Mouse (Mus musculus) ES-Bruce4 (cell line): ENCODE measurements around the gene Immp2l. TPM values are rescaled to one million over a fixed set of nuclear protein-coding genes. Genes with fewer than 3 reads are reported as not detected.

Experiments used
- H3K27ac ChIP-seq: 2 replicates; pipeline ENCODE4 v1.5.1; 2012; ENCODE audit warnings: low read length, inconsistent platforms; ENCODE audit not compliant: insufficient read depth
- H3K27me3 ChIP-seq: 2 replicates; pipeline ENCODE4 v1.6.1; 2012; ENCODE audit warnings: mild to moderate bottlenecking, low read length, inconsistent platforms; ENCODE audit not compliant: control insufficient read depth, poor library complexity, insufficient read depth, severe bottlenecking
- H3K36me3 ChIP-seq: 2 replicates; pipeline ENCODE4 v1.6.1; 2012; ENCODE audit warnings: inconsistent platforms, mild to moderate bottlenecking, low read length, moderate library complexity; ENCODE audit not compliant: control insufficient read depth, poor library complexity, insufficient read depth, severe bottlenecking
- H3K4me1 ChIP-seq: one replicate; pipeline ENCODE4 v1.8.1; 2011; ENCODE audit warnings: low read length; ENCODE audit not compliant: control insufficient read depth, insufficient read depth
- H3K4me3 ChIP-seq: 2 replicates; pipeline ENCODE4 v1.5.1; 2011; ENCODE audit warnings: low read depth, mild to moderate bottlenecking, low read length
- H3K9ac ChIP-seq: 2 replicates; pipeline ENCODE4 v1.6.1; 2012; ENCODE audit warnings: low read depth, mild to moderate bottlenecking, inconsistent platforms; ENCODE audit not compliant: poor library complexity, severe bottlenecking
- H3K9me3 ChIP-seq: replicated peaks from 2 replicates; pipeline ENCODE4 v1.6.1; 2012; ENCODE audit warnings: mild to moderate bottlenecking, low read length, inconsistent platforms; ENCODE audit not compliant: control insufficient read depth, poor library complexity, insufficient read depth, severe bottlenecking
- CTCF ChIP-seq: IDR thresholded peaks from one replicate; pipeline ENCODE4 v1.8.1; 2011; ENCODE audit warnings: low read depth, low read length
- EP300 ChIP-seq: IDR thresholded peaks from 2 replicates; pipeline ENCODE4 v1.6.1; 2011; ENCODE audit warnings: low read depth, low read length; ENCODE audit not compliant: insufficient read depth
- POLR2A ChIP-seq: IDR thresholded peaks from one replicate; pipeline ENCODE4 v1.8.1; 2011; ENCODE audit warnings: low read length; ENCODE audit not compliant: insufficient read depth
- polyA plus RNA-seq: library from polyadenylated mRNA; stranded (reverse); fragments of >200 nt; gene quantifications from 2 replicates; pipeline ENCODE4 v1.2.4, GENCODE M21; 2011; ENCODE audit warnings: low read depth; ENCODE audit not compliant: missing spikeins, insufficient read depth, insufficient read length

Gene Immp2l
- polyA plus RNA-seq, 1 experiment = 15.5 TPM

GRCm38 (mm10) chr12:41167802-41168201 is 143.9 kb downstream of the Immp2l start:
- no peaks in the 10 kb centered on the region for H3K4me1 ChIP-seq
- H3K27me3 ChIP-seq = no peaks in the 10 kb centered on the region
- H3K9me3 ChIP-seq = no peaks in the 10 kb centered on the region
- H3K9ac ChIP-seq = no peak overlapping the region
- TF ChIP-seq EP300 = no peak
- TF ChIP-seq POLR2A = no peak
- TF ChIP-seq CTCF = no peak
- H3K27ac ChIP-seq = no peak overlapping the region
- H3K36me3 ChIP-seq = no peaks in the 10 kb centered on the region
- H3K4me3 ChIP-seq = no peak overlapping the region

- H3K4me1 ChIP-seq = no peaks in the 10 kb centered on the region
- no peak for TF ChIP-seq POLR2A
- no peak for TF ChIP-seq CTCF
- no peak for TF ChIP-seq EP300
Measured at GRCm38 (mm10) chr12:41170051-41170450, 146.2 kb downstream of the Immp2l start.

GRCm38 (mm10) chr12:41182856-41183255 is 159.0 kb downstream of the Immp2l start:
- no peak overlapping the region for H3K9ac ChIP-seq

More at GRCm38 (mm10) chr12:41170051-41170450, 146.2 kb downstream of the Immp2l start:
- no peaks in the 10 kb centered on the region for H3K9me3 ChIP-seq
- no peak overlapping the region for H3K27ac ChIP-seq
- H3K27me3 ChIP-seq = no peaks in the 10 kb centered on the region
- no peak overlapping the region for H3K4me3 ChIP-seq
- H3K36me3 ChIP-seq = no peaks in the 10 kb centered on the region
- no peak overlapping the region for H3K9ac ChIP-seq

GRCm38 (mm10) chr12:41185060-41185459 is 161.2 kb downstream of the Immp2l start:
- no peak overlapping the region for H3K27ac ChIP-seq
- no peak for TF ChIP-seq POLR2A
- TF ChIP-seq EP300 = no peak
- no peak for TF ChIP-seq CTCF
- H3K4me3 ChIP-seq = no peak overlapping the region
- H3K27me3 ChIP-seq = no peaks in the 10 kb centered on the region
- no peak overlapping the region for H3K9ac ChIP-seq
- no peaks in the 10 kb centered on the region for H3K9me3 ChIP-seq
- no peaks in the 10 kb centered on the region for H3K4me1 ChIP-seq
- no peaks in the 10 kb centered on the region for H3K36me3 ChIP-seq

More at GRCm38 (mm10) chr12:41182856-41183255, 159.0 kb downstream of the Immp2l start:
- Histone ChIP-seq H3K36me3 (no peaks in the 10 kb centered on the region), H3K27ac (no peak overlapping the region), H3K27me3 (no peaks in the 10 kb centered on the region), H3K4me1 (no peaks in the 10 kb centered on the region), H3K9me3 (no peaks in the 10 kb centered on the region), H3K4me3 (no peak overlapping the region)
- TF ChIP-seq CTCF = no peak
- no peak for TF ChIP-seq EP300
- TF ChIP-seq POLR2A = no peak

GRCm38 (mm10) chr12:41185509-41185908 is 161.6 kb downstream of the Immp2l start:
- Histone ChIP-seq H3K4me1 (no peaks in the 10 kb centered on the region), H3K36me3 (no peaks in the 10 kb centered on the region), H3K9me3 (no peaks in the 10 kb centered on the region), H3K27ac (no peak overlapping the region), H3K27me3 (no peaks in the 10 kb centered on the region), H3K4me3 (no peak overlapping the region), H3K9ac (no peak overlapping the region)
- TF ChIP-seq EP300 (no peak), CTCF (no peak), POLR2A (no peak)

- no peaks in the 10 kb centered on the region for H3K36me3 ChIP-seq
- H3K4me1 ChIP-seq = no peaks in the 10 kb centered on the region
- no peak for TF ChIP-seq EP300
- no peak for TF ChIP-seq CTCF
- no peak for TF ChIP-seq POLR2A
- H3K9ac ChIP-seq = no peak overlapping the region
- H3K27ac ChIP-seq = no peak overlapping the region
- no peak overlapping the region for H3K4me3 ChIP-seq
- H3K27me3 ChIP-seq = no peaks in the 10 kb centered on the region
- no peaks in the 10 kb centered on the region for H3K9me3 ChIP-seq
Measured at GRCm38 (mm10) chr12:41192829-41193228, 168.9 kb downstream of the Immp2l start.
